Mouse (Mus musculus) CD4-positive, CD25-positive, alpha-beta regulatory T cell, adult 4 months (primary cell): ENCODE results near the gene Gm10197. TPM values are rescaled to one million over a fixed set of nuclear protein-coding genes. Genes with fewer than 3 reads are reported as not detected.
"Not testable (repeated sequence)": the region's sequence is repeated elsewhere in the genome, so short reads cannot be mapped to it uniquely, and the experiment has no call there.

Source experiments
- ATAC-seq: one replicate; pipeline ENCODE4 v1.8.0; 2017
- polyA plus RNA-seq, 2 experiments: library from polyadenylated mRNA; unstranded; fragments of 100-300 nt; shearing (Covaris generic); gene quantifications; one replicate each; pipeline ENCODE4 v1.2.1; 2017

The Gm10197 gene
- not detected for polyA plus RNA-seq

- no peak for ATAC-seq
Observed at GRCm38 (mm10) chr19:53371666-53372065, at the start of gene Gm10197. TSS of gene Gm10197 (minus strand) at chr19:53371766.

DNA sequence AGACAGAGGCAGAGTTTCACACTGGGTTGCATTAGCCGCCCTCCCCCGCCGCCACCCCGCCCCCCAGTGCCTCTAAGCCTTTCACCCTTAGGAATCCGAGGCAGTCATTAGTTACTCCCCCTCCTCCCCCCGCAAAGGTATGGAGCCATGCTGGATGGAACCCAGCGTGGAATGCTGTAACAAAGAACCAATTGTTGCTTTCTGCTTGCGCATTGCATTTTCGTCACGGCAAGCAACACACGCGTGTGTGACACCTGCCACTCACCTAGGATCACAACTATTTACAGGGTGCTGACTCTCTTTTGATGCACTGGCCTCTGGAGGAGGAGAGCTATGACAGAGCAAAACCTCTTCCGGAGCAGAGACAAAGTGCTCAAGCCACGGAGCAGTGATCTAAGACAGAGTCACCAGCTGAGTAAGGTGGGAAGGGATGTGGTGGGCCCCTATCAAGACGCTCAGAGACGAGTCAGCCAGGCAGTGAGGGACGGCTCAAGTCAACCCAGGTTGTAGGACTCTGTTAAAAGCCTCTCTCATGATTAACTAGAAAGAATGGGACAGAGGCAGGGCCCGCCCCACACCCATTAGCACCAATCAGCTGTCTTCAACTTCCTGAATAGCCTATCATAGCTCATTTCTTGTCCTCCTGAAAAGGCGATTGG, 49.5 kb upstream of the Gm10197 start:
- peak; percentile 63 for ATAC-seq

DNA sequence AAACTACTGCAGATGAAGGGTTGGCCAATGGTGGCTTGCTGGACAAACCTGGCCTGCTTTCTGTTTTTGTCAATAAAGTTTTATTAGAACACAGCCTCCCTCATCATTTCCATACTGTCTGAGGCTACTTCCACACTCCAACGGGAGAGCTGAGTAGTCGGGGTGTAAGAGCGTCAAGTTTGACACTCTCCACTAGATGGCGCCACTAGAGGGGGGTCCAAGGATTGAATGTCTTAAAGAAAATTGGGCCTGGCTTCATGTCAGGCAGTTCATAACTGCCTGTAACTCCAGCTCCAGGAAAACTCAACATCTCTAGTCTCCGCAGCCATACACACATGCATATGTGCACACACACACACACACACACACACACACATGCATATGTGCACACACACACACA, 48.3 kb upstream of the Gm10197 start:
- ATAC-seq: no peak

GRCm38 (mm10) chr19:53415198-53415597, 43.6 kb upstream of the Gm10197 start:
- ATAC-seq: no peak

GRCm38 (mm10) chr19:53414650-53415049, 43.1 kb upstream of the Gm10197 start:
- no peak for ATAC-seq

- ATAC-seq: no peak
Observed at GRCm38 (mm10) chr19:53413617-53414380, 42.2 kb upstream of the Gm10197 start.

GRCm38 (mm10) chr19:53412149-53412848, 40.7 kb upstream of the Gm10197 start:
- ATAC-seq: no peak

DNA sequence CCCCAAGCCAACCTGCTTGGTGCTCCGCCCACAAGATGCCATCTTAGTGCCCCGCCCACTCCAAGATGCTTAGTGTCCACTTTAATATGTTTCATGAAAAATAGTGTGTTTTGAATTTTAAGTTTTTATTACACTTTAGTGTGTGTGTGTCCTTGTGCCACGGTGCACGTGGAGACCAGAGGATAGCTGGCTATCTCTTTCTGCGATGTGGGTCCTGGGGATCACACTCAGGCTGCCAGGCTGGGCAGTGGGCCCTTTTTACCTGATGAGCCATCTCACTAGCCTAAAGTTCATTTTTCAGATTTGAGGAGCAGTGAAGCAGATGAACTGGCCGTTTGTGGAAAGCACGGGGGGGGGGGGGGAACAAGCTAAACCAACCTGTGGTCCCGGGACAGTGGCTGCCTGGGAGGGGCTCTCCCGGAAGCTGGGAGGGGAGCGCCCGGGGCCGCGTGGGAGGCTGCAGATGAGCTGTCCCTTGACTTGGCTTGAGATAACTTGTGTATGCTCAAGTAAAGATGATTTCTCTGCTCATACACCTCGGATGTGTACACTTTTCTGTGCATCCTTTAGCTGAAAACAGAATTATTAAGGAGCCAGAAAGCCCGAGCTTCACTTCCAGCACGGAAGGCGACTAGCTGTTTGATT, 38.2 kb upstream of the Gm10197 start:
- no peak for ATAC-seq

GRCm38 (mm10) chr19:53408398-53408797, 36.8 kb upstream of the Gm10197 start:
- peak; percentile 23 for ATAC-seq

GRCm38 (mm10) chr19:53407350-53407749, 35.8 kb upstream of the Gm10197 start:
- ATAC-seq: peak; percentile 49

DNA sequence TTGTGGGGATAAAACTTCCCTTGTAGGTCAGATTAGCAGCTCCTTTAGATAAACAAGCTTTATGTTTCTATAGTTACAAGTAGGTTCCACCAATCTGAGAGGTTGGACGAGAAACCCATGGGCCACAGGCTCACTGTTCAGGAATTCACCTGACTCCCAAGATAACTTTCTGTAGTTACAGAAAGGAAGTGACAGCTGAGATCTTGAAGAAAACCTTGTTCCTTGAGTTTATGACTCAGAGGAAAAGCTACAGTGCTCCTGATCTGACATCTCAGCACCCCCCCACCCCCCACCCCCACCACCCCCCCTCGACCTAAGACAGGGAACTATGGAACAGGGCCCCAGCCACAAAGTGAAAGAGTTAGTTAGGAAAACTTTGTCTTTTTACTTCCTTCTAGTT, 34.2 kb upstream of the Gm10197 start:
- no peak for ATAC-seq

DNA sequence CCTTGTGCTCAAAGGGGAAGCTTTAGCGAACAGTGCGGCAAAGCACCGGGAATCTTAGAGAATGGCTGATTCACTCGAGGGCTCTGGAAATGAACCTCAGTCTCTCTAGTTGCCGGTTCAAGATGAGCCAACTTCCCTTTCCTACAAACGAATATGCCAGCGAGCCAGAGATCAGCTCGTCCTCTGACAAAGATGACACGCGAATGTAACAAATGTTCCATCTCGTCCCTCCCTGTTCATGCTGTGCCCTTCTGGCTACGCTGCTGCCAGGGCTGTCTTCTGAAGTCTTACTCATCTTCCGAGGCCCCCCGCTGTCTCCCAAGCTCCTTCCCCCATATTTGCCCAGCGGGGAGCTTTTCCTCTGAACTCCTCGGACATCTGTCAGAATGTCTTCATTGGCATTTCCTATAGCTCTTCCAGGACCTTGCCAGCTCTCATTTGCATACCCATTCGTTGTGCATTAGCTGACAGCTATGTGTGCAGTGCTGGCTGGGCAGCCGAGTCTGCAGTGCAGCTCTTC, 33.3 kb upstream of the Gm10197 start:
- ATAC-seq: no peak

DNA sequence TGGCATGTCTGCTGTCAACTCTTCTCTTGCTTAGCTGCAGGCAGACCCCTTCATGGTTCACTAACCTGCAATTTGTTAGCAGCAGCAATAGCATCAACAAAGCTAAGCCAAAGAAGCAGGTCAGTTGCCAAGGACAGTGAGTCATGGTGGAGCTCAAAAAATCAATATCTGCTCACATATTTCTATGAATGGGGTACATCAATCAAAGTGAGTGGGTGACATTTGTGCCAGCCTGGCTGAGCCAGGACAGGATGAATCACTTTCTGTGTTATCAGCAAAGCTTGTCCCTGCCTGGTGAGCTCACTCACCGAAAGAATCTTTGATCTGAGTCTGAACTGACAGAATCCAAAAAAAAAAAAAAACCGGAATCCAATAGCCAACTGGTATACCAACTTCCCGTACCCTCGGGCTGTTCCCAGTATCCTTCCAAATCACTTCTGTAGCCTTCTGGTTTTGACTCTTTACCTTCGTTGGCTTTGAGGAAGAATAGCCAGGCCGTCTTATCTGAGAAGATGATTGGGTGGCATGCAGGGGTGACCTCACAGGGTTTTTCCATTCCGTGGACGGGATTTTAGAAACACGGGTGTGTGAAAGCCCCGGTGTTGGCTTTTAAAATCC, 32.8 kb upstream of the Gm10197 start:
- ATAC-seq: no peak

- ATAC-seq: no peak
Observed at GRCm38 (mm10) chr19:53402741-53403432, 31.3 kb upstream of the Gm10197 start.

DNA sequence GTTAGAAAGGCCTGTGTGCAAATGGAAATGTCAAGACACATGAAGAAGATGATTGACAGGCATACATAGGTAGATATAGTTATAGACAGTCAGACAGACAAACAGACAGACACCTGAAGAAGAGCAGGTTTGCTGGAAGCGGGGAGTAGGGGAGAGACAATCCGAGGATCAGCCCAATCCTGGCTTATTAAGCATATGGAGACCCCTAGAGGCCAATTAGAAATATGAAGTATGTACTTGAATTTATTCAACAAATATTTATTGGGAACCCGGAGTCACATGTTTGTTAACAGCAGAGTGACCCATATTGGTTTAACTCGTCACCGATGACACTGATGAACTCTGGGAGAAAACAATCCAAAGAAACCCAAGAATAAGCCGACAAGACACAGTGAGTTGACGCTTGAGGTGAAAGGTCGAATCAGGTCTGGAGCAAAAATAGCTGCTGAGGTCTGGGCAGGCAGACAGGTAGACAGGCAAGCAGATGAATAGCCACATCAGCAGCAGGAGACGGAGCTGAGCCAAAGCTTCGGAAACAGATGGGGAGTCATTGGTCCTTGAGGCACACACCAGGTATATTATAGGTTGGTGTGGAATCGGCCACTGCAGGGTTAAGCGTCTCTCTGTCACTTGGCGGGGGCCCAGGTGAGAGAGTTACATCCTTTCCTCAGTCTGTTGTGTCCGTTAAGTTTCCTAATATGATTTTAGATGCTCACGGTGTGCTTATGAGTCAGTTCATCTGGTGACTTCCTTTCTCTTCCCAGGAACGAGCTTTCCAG, 29.0 kb upstream of the Gm10197 start:
- ATAC-seq: no peak

DNA sequence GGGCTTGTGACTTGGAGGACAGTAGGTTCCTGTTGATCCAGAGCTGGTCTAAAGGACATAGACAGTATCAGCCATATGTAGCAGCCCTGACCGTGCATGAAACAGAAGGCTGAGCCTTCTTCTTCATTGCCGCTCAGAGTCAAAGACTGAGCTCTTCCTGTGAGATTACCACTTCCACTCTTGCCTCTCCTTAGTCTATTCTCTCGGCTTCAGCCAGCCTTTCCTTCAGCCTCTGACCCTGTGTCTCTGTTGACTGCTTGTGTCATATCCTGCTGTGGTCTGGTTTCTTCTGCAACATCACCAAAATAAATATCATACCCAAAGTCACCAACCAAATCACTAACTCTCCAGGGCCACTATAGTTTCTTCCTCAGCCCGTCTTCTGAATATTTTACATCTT, 27.6 kb upstream of the Gm10197 start:
- peak; percentile 14 for ATAC-seq

- ATAC-seq: no peak
Observed at GRCm38 (mm10) chr19:53397451-53398233, 26.1 kb upstream of the Gm10197 start.

GRCm38 (mm10) chr19:53395805-53396204, 24.2 kb upstream of the Gm10197 start:
- ATAC-seq: not testable (repeated sequence)

DNA sequence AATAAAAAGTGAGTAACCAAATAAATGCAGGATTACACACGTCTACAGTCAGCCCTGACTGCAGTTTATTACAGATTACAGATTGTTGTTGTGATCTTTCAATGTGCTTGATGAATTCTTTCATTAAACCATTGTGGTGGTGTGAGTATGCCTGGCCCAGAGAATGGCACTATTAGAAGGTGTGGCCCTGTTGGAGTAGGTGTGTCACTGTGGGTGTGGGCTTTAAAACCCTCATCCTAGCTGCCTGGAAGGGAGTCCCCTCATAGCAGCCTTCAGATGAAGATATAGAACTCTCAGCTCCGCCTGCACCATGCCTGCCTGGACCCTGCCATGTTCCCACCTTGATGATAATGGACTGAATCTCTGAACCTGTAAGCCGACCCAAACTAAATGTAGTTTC, 23.4 kb upstream of the Gm10197 start:
- not testable (repeated sequence) for ATAC-seq

- no peak for ATAC-seq
Observed at GRCm38 (mm10) chr19:53394552-53394951, 23.0 kb upstream of the Gm10197 start.
